Mouse (Mus musculus) cerebellum, postnatal 4 days (tissue): ENCODE data around the gene Eif1b.
"Not testable (repeated sequence)": the region's sequence is repeated elsewhere in the genome, so short reads cannot be mapped to it uniquely, and the experiment has no call there.

Source experiments
- DNase-seq, 2 experiments: peaks; one replicate each; pipeline ENCODE4 v3.0.0; 2022; ENCODE audit warnings: low spot score in 2 of 2, mixed read lengths in 1 of 2

Gene Eif1b

GRCm38 (mm10) chr9:120521161-120521560, 29.1 kb downstream of the Eif1b start:
- no peak for DNase-seq

GRCm38 (mm10) chr9:120527270-120527669, 35.2 kb downstream of the Eif1b start:
- no peak for DNase-seq

- DNase-seq = no peak
These were observed 35.9 kb downstream of the Eif1b start for GRCm38 (mm10) chr9:120527919-120528318.

- DNase-seq = no peak
These were observed 36.9 kb downstream of the Eif1b start for GRCm38 (mm10) chr9:120528815-120529510.

- no peak for DNase-seq
These were observed 38.4 kb downstream of the Eif1b start for GRCm38 (mm10) chr9:120530471-120530870.

- DNase-seq = no peak
These were observed 40.0 kb downstream of the Eif1b start for GRCm38 (mm10) chr9:120532062-120532461.

- no peak for DNase-seq
These were observed 40.7 kb downstream of the Eif1b start for GRCm38 (mm10) chr9:120532691-120533090.

GRCm38 (mm10) chr9:120533446-120533950, 41.5 kb downstream of the Eif1b start:
- DNase-seq = not testable (repeated sequence)

GRCm38 (mm10) chr9:120539662-120540251, 47.7 kb downstream of the Eif1b start, which contains the start of gene Entpd3:
Entpd3 (plus strand) TSS chr9:120539818.
- peak in 1 of 2 experiments; percentile 5 for DNase-seq

- DNase-seq = no peak
These were observed 49.4 kb downstream of the Eif1b start for GRCm38 (mm10) chr9:120541411-120541810.

- DNase-seq = no peak
These were observed 50.2 kb downstream of the Eif1b start for GRCm38 (mm10) chr9:120542241-120542640.
